Mouse (Mus musculus): ENCODE measurements around the gene Mindy1.

The Mindy1 gene

GRCm38 (mm10) chr3:95295321-95296102, 14.4 kb downstream of the Mindy1 start:
- DNase-seq, result no peak

GRCm38 (mm10) chr3:95296103-95296469, 14.9 kb downstream of the Mindy1 start:
- no peak for DNase-seq

- no peak for DNase-seq
These were observed 16.9 kb downstream of the Mindy1 start for GRCm38 (mm10) chr3:95298018-95298417.

GRCm38 (mm10) chr3:95301204-95301796, 20.2 kb downstream of the Mindy1 start:
- no peak for DNase-seq

- DNase-seq, result no peak
These were observed 25.1 kb downstream of the Mindy1 start for GRCm38 (mm10) chr3:95306244-95306643.

GRCm38 (mm10) chr3:95307100-95307499, 26.0 kb downstream of the Mindy1 start, which contains the start of gene Anxa9:
Anxa9 (minus strand) TSS chr3:95307176.
- DNase-seq, result no peak

- DNase-seq, result no peak
These were observed 29.4 kb downstream of the Mindy1 start for GRCm38 (mm10) chr3:95310496-95310895.

GRCm38 (mm10) chr3:95310968-95311882, 30.1 kb downstream of the Mindy1 start:
- peak; percentile 64 for DNase-seq

- no peak for DNase-seq
These were observed 31.5 kb downstream of the Mindy1 start for GRCm38 (mm10) chr3:95312623-95313022.

- DNase-seq, result no peak
These were observed 32.3 kb downstream of the Mindy1 start for GRCm38 (mm10) chr3:95313476-95313875.

GRCm38 (mm10) chr3:95314075-95314474, 32.9 kb downstream of the Mindy1 start:
- DNase-seq, result no peak

- DNase-seq, result no peak
These were observed 33.4 kb downstream of the Mindy1 start, which contains the start of gene Cers2 for GRCm38 (mm10) chr3:95314486-95315093. Cers2 (plus strand) TSS chr3:95314791.

GRCm38 (mm10) chr3:95315094-95315843, 34.1 kb downstream of the Mindy1 start:
- DNase-seq, result peak; percentile 57

GRCm38 (mm10) chr3:95315844-95316550, 34.9 kb downstream of the Mindy1 start:
- no peak for DNase-seq

GRCm38 (mm10) chr3:95317414-95318080, 36.4 kb downstream of the Mindy1 start:
- DNase-seq, result peak; percentile 52

- DNase-seq, result no peak
These were observed 37.4 kb downstream of the Mindy1 start for GRCm38 (mm10) chr3:95318548-95318947.

- DNase-seq, result no peak
These were observed 38.0 kb downstream of the Mindy1 start for GRCm38 (mm10) chr3:95319110-95319509.

GRCm38 (mm10) chr3:95319701-95320625, 38.8 kb downstream of the Mindy1 start:
- no peak for DNase-seq

GRCm38 (mm10) chr3:95323429-95323828, 42.3 kb downstream of the Mindy1 start:
- no peak for DNase-seq

Data from cerebellum, adult 11 months (tissue).